Mouse (Mus musculus): Measurements from ENCODE around the gene Anapc7.
A peak's percentile ranks its signal among the peaks of the same experiment; 100 is the strongest.
"Not testable (repeated sequence)": the region's sequence is repeated elsewhere in the genome, so short reads cannot be mapped to it uniquely, and the experiment has no call there.

The Anapc7 gene

GRCm38 (mm10) chr5:122409692-122410645 lies 11.5 kb upstream of the Anapc7 start:
- DNase-seq = no peak

GRCm38 (mm10) chr5:122411892-122412291 lies 9.6 kb upstream of the Anapc7 start:
- no peak for DNase-seq

- DNase-seq = no peak
These were observed 8.7 kb upstream of the Anapc7 start for GRCm38 (mm10) chr5:122412826-122413225.

GRCm38 (mm10) chr5:122414351-122414750 lies 7.1 kb upstream of the Anapc7 start:
- no peak for DNase-seq

- DNase-seq = no peak
These were observed 6.0 kb upstream of the Anapc7 start for GRCm38 (mm10) chr5:122415465-122415864.

- not testable (repeated sequence) for DNase-seq
These were observed 817 bp upstream of the Anapc7 start for GRCm38 (mm10) chr5:122420676-122421075.

- peak; percentile 82 for DNase-seq
These were observed 825 bp downstream of the Anapc7 start for GRCm38 (mm10) chr5:122422071-122422964.

GRCm38 (mm10) chr5:122423083-122423482 lies 1.6 kb downstream of the Anapc7 start:
- no peak for DNase-seq

GRCm38 (mm10) chr5:122425550-122425949 lies 4.1 kb downstream of the Anapc7 start:
- no peak for DNase-seq

GRCm38 (mm10) chr5:122430036-122430775 lies 8.7 kb downstream of the Anapc7 start:
- no peak for DNase-seq

- DNase-seq = no peak
These were observed 9.7 kb downstream of the Anapc7 start for GRCm38 (mm10) chr5:122431221-122431620.

GRCm38 (mm10) chr5:122434541-122434940 lies 13.0 kb downstream of the Anapc7 start:
- no peak for DNase-seq

- DNase-seq = peak; percentile 41
These were observed 18.1 kb downstream of the Anapc7 start for GRCm38 (mm10) chr5:122439400-122440094.

GRCm38 (mm10) chr5:122440095-122440630 lies 18.7 kb downstream of the Anapc7 start:
- no peak for DNase-seq

- DNase-seq = no peak
These were observed 23.0 kb downstream of the Anapc7 start for GRCm38 (mm10) chr5:122444492-122444891.

- no peak for DNase-seq
These were observed 23.6 kb downstream of the Anapc7 start for GRCm38 (mm10) chr5:122445051-122445610.

GRCm38 (mm10) chr5:122447857-122448256 lies 26.4 kb downstream of the Anapc7 start:
- no peak for DNase-seq

- DNase-seq = no peak
These were observed 27.4 kb downstream of the Anapc7 start for GRCm38 (mm10) chr5:122448869-122449268.

GRCm38 (mm10) chr5:122449946-122450345 lies 28.5 kb downstream of the Anapc7 start:
- DNase-seq = no peak

GRCm38 (mm10) chr5:122450913-122451317 lies 29.4 kb downstream of the Anapc7 start:
- no peak for DNase-seq

- no peak for DNase-seq
These were observed 29.8 kb downstream of the Anapc7 start for GRCm38 (mm10) chr5:122451324-122451723.
